Mouse (Mus musculus) megakaryocyte, embryonic 14.5 days (primary cell): ENCODE measurements at regions not wholly inside any gene's neighbourhood (a gene's known extent, or its start where the extent isn't known, plus 50 kb on each side); places are given as distances from the start of the nearest gene placed in this dataset.

Experiments
- FLI1 ChIP-seq: IDR thresholded peaks from 2 replicates; pipeline ENCODE4 v1.6.1; 2012; ENCODE audit warnings: low read length, inconsistent platforms, mixed read lengths
- GATA1 ChIP-seq: IDR thresholded peaks from 3 replicates; pipeline ENCODE4 v1.6.1; 2012; ENCODE audit warnings: mixed read lengths, low read length, inconsistent platforms, borderline replicate concordance

DNA sequence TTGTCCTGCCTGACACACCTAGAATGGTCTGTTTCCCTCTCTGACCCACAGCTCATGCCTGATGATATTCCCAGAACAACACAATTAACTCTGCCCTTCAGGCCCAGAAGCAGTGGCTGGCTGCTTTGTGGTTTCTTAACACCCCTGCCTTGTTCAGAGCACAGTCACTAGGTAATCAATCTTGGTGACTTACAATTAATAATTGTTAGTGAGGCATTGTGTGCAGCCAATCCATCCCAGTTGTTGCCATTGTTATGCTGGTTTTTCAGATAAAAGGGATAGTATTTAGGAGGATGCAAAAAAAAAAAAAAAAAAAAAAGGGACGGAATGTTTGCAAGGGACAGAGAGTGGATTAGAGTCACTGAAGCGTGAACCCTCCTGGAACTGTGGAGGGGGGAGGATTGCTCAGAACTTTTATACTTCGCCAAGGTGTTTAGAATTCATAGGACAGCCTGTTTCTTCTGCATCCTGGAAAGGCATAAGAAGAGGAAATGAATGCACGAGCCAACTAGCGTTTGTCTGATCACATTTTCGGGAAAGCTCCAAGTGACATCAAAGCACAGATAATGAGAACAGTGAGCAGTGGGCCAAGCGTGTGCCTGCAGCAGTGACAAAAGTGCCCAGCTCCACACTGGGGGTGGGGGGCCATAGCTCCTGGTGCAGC is 475.3 kb downstream of the Nedd1 start:
- TF ChIP-seq GATA1 (no peak), FLI1 (no peak)
